Mouse (Mus musculus) MEL (cell line): ENCODE results near the gene Ccdc121.

ENCODE experiments used
- SMC3 ChIP-seq: IDR thresholded peaks from 2 replicates; pipeline ENCODE4 v1.6.1; 2011; ENCODE audit warnings: low read depth, low read length, improper control_type of control experiment
- TAL1 ChIP-seq: IDR thresholded peaks from 2 replicates; pipeline ENCODE4 v1.6.1; 2012; ENCODE audit warnings: mild to moderate bottlenecking, inconsistent platforms, low read length, moderate library complexity, mixed read lengths

DNA sequence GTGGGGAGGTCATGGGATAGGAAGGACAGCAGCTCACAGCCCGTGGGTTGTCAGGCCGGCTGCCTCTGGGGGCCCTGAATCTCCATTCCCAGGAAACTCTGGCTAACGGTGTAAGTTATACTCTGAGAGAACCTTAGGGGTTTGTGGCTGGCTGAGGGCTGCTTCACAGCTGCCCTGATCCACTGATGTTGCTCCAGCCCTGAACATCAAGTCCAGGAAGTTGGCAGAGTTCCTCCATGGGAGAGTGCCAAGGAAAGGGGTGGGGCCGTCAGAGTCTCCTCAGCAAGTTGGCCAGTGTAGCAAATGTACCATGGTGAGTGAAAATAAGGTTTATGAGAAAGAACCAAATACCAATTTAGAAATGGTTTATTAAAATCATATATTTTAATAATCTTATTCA, 18.1 kb upstream of the Ccdc121 start:
- TF ChIP-seq TAL1 (no peak), SMC3 (no peak)
